Comparison of ENCODE assay signal across 21 mouse cellular contexts in the genomic region with DNA sequence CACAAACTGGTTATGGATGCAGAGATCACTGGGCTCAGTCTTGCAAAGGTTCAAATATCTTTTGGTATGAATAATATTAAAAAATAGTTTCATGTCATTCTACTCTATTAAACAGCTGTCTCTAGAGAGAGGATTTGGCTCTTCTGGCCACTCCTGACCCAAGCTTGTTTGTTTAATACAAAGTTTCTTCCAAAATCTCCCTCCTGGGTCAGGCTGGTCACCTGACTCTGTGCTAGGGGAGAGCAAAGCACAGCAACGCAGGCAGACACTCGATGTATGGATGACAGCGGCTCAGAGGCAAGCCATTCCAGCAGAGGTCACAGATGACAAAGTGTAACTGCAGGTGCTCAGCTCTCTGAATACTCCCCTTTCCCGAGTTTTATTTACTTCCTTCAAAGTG. TPM values are rescaled to one million over a fixed set of nuclear protein-coding genes. Genes with fewer than 3 reads are reported as not detected.
"Had no signal": no experiment of that assay in that cellular context is flagged by ENCODE, and none has a peak within 500 bp of the region (broad histone marks: within the 10 kb centered on the region; RNA-seq: fewer than 3 reads in every experiment).

No protein-coding gene starts in this region.

- H3K27ac ChIP-seq: lung, embryonic 15.5 days; macrophage; midbrain, embryonic 13.5 days; midbrain, embryonic 15.5 days; neural tube, embryonic 12.5 days had no signal

- H3K36me3 ChIP-seq: lung, embryonic 15.5 days; midbrain, embryonic 13.5 days; midbrain, embryonic 15.5 days; neural tube, embryonic 12.5 days had no signal

- H3K4me2 ChIP-seq: lung, embryonic 15.5 days; midbrain, embryonic 11.5 days; midbrain, embryonic 13.5 days; midbrain, embryonic 15.5 days; neural tube, embryonic 12.5 days had no signal

- H3K9ac ChIP-seq: lung, embryonic 15.5 days; midbrain, embryonic 13.5 days; midbrain, embryonic 15.5 days; neural tube, embryonic 12.5 days had no signal

- H3K9me3 ChIP-seq: lung, embryonic 15.5 days; midbrain, embryonic 13.5 days; midbrain, embryonic 15.5 days had no signal

- DNase-seq: lung, adult 2 months; lung, postnatal 14 days; lung, postnatal 36 days; right cerebral cortex, postnatal 14 days; spleen, adult 18-20 months; thymus, adult 18-20 months; thymus, postnatal 14 days; thymus, postnatal 36 days had no signal

- H3K27me3 ChIP-seq: lung, embryonic 15.5 days; midbrain, embryonic 13.5 days; midbrain, embryonic 15.5 days; neural tube, embryonic 12.5 days had no signal

- ATAC-seq: lung, postnatal 0 days; midbrain, embryonic 13.5 days; midbrain, embryonic 15.5 days had no signal

- H3K4me1 ChIP-seq: lung, embryonic 15.5 days; midbrain, embryonic 13.5 days; midbrain, embryonic 15.5 days; neural tube, embryonic 12.5 days had no signal

- H3K4me3 ChIP-seq: lung, embryonic 15.5 days; megakaryocyte, embryonic 14.5 days; midbrain, embryonic 13.5 days; midbrain, embryonic 15.5 days; neural tube, embryonic 12.5 days had no signal

RNA-seq across cellular contexts. Expression of gene Mindy4, which starts 11.6 kb away (rescaled TPM):
- total RNA-seq: monocyte, adult 5-6 weeks; neutrophil, adult 5-6 weeks had no signal

RNA-seq across cellular contexts. Expression of gene Inmt, which starts 16.7 kb away (rescaled TPM):
- total RNA-seq: megakaryocyte progenitor cell, adult 5-6 weeks; midbrain, postnatal 0 days; monocyte, adult 5-6 weeks; neutrophil, adult 5-6 weeks had no signal
- polyA plus RNA-seq: macrophage; midbrain, embryonic 13.5 days; midbrain, embryonic 15.5 days; midbrain, postnatal 0 days; neural tube, embryonic 12.5 days; neural tube, embryonic 14.5 days had no signal

RNA-seq across cellular contexts. Expression of gene Crhr2, which starts 58.7 kb away (rescaled TPM):
- total RNA-seq: megakaryocyte progenitor cell, adult 5-6 weeks; monocyte, adult 5-6 weeks; neutrophil, adult 5-6 weeks had no signal
- polyA plus RNA-seq: macrophage had no signal
